Mouse (Mus musculus) midbrain, embryonic 12.5 days (tissue): ENCODE measurements around the gene Noxred1. TPM values are rescaled to one million over a fixed set of nuclear protein-coding genes. Genes with fewer than 3 reads are reported as not detected.
"Not testable (repeated sequence)": the region's sequence is repeated elsewhere in the genome, so short reads cannot be mapped to it uniquely, and the experiment has no call there.

Source experiments
- ATAC-seq: fragments of 200-750 bp; cut with Nextera tagmentation; 2 replicates; pipeline ENCODE4 v1.8.0; 2017; ENCODE audit warnings: low read depth, moderate TSS enrichment, moderate library complexity; ENCODE audit not compliant: low FRiP score
- H3K27ac ChIP-seq: fragments of 300-500 bp; sonication (generic); replicated peaks from 2 replicates; pipeline ENCODE4 v1.5.1; 2016; ENCODE audit warnings: mild to moderate bottlenecking
- H3K27me3 ChIP-seq: fragments of 300-500 bp; sonication (generic); 2 replicates; pipeline ENCODE4 v1.6.1; 2016; ENCODE audit warnings: mild to moderate bottlenecking
- H3K36me3 ChIP-seq: fragments of 300-500 bp; sonication (generic); 2 replicates; pipeline ENCODE4 v1.6.1; 2016
- H3K4me1 ChIP-seq: fragments of 300-500 bp; sonication (generic); 2 replicates; pipeline ENCODE4 v1.6.1; 2016
- H3K4me2 ChIP-seq: fragments of 300-500 bp; sonication (generic); replicated peaks from 2 replicates; pipeline ENCODE4 v1.6.1; 2016; ENCODE audit warnings: mild to moderate bottlenecking, moderate library complexity
- H3K4me3 ChIP-seq: fragments of 300-500 bp; sonication (generic); 2 replicates; pipeline ENCODE4 v1.5.1; 2016; ENCODE audit warnings: mild to moderate bottlenecking
- H3K9ac ChIP-seq: fragments of 300-500 bp; sonication (generic); replicated peaks from 2 replicates; pipeline ENCODE4 v1.6.1; 2016; ENCODE audit warnings: mild to moderate bottlenecking, moderate library complexity
- H3K9me3 ChIP-seq: fragments of 300-500 bp; sonication (generic); 2 replicates; pipeline ENCODE4 v1.6.1; 2016; ENCODE audit warnings: mild to moderate bottlenecking
- WGBS: fragments of 180-500 bp; shearing (Covaris S2); methylation state at CpG from one replicate; pipeline ENCODE4 v1.1.7; 2016; 5-methylcytosine and 5-hydroxymethylcytosine counted together
- polyA plus RNA-seq: library from polyadenylated mRNA; unstranded; fragments of >200 nt; fragmentation: Nextera tagmentation; extraction: Ambion mirVana; gene quantifications from 2 replicates; pipeline ENCODE4 v1.2.1, GENCODE M21; 2016

The Noxred1 gene
- 1.2 and 1.8 TPM in 2 replicates for polyA plus RNA-seq

DNA sequence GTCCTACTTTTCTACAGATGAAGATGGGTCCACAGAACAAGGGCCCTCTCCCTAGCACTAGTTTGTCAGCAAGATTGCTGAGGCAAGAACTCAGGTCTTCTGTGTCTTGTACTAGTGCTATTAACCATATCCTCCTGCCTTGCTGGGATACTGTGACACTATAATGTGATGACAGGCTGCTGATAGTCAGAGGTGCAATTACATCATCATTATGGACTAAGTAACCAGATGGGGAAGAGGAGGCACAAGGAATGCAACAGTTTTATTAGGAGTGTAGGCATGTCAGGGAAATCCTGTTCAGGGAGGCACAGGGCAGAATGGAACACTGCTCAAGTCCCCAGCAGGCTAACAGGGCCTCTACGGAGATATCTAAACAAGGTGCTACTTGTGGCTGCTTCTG is at the start of gene Noxred1:
Gene Noxred1, minus strand, starts transcription at position 101 of the 400 bp plus-strand sequence.
- no peaks in the 10 kb centered on the region for H3K27me3 ChIP-seq
- no peak within 1 kb of the TSS for H3K4me3 ChIP-seq
- H3K9ac ChIP-seq, result no peak within 1 kb of the TSS
- H3K27ac ChIP-seq, result no peak within 1 kb of the TSS
- H3K4me2 ChIP-seq, result no peak within 1 kb of the TSS
- H3K4me1 ChIP-seq, result no peaks in the 10 kb centered on the region
- H3K9me3 ChIP-seq, result no peaks in the 10 kb centered on the region
- peaks cover 49% of the 10 kb centered on the region for H3K36me3 ChIP-seq
- 100% methylated on average over 1 of the region's 1 CpGs for WGBS
- ATAC-seq, result no peak

DNA sequence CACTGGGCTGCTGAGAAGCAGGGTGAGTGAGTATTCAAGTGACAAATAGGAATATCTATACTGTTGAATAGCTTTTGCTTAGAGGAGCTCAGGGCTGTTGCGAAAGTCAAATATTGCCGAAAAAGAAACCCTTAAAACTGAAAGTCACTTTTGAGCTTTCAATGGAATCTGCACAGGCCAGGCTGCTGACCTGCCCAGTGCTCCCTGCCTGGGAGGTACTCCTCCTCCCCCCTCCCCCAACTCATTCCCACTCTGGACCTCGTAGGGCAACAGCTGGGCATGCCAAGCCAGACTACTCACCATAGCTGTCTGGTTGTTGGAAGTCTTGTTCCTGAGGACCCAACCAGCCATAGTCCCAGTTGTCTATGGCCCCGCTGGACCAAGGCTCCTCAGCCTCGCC is 46.2 kb upstream of the Noxred1 start:
- no peaks in the 10 kb centered on the region for H3K9me3 ChIP-seq
- H3K27ac ChIP-seq, result no peak overlapping the region
- H3K36me3 ChIP-seq, result no peaks in the 10 kb centered on the region
- 88% methylated on average over 5 of the region's 5 CpGs for WGBS
- H3K4me3 ChIP-seq, result no peak overlapping the region
- H3K4me1 ChIP-seq, result no peaks in the 10 kb centered on the region
- no peak overlapping the region for H3K9ac ChIP-seq
- no peak for ATAC-seq
- H3K4me2 ChIP-seq, result no peak overlapping the region
- H3K27me3 ChIP-seq, result peaks cover 5% of the 10 kb centered on the region

GRCm38 (mm10) chr12:87284268-87284667 is 45.7 kb upstream of the Noxred1 start:
- 79% methylated on average over 4 of the region's 4 CpGs for WGBS

GRCm38 (mm10) chr12:87283706-87284105 is 45.2 kb upstream of the Noxred1 start:
- ATAC-seq, result no peak
- WGBS, result 56% methylated on average over 7 of the region's 7 CpGs
- Histone ChIP-seq H3K4me2 (no peak overlapping the region), H3K4me3 (no peak overlapping the region), H3K27me3 (peaks cover 7% of the 10 kb centered on the region), H3K4me1 (0 out of 2 replicates have a peak, but pooled peaks cover 2% of the 10 kb centered on the region), H3K9me3 (no peaks in the 10 kb centered on the region), H3K9ac (no peak overlapping the region), H3K36me3 (no peaks in the 10 kb centered on the region), H3K27ac (no peak overlapping the region)

More at GRCm38 (mm10) chr12:87284268-87284667, 45.7 kb upstream of the Noxred1 start:
- Histone ChIP-seq H3K4me1 (no peaks in the 10 kb centered on the region), H3K27ac (no peak overlapping the region), H3K27me3 (peaks cover 7% of the 10 kb centered on the region), H3K9ac (no peak overlapping the region), H3K4me2 (no peak overlapping the region), H3K9me3 (no peaks in the 10 kb centered on the region), H3K36me3 (no peaks in the 10 kb centered on the region), H3K4me3 (no peak overlapping the region)
- ATAC-seq, result no peak

DNA sequence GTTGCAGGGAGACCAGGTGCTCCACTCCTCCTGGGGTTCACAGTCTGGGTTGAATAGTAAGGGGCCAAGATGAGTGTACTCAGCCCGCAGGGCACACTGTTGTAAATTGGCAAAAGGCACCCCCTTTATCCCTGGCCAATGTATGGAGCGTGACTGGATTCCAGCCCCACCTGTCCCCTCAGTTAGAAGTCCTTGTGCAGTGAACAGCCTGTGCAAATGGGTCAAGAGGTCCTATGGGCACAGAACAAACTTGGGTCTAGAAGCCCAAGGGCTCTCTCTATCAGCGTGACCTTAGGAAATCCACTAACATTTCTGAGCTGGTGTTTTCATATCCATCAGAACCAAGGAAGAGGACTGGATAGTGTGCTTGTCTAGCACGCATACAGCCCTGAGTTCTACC is 44.2 kb upstream of the Noxred1 start:
- Histone ChIP-seq H3K9me3 (no peaks in the 10 kb centered on the region), H3K36me3 (no peaks in the 10 kb centered on the region), H3K9ac (no peak overlapping the region), H3K4me2 (no peak overlapping the region), H3K4me1 (peaks cover 7% of the 10 kb centered on the region; the same call in 1 of the 2 replicates), H3K4me3 (no peak overlapping the region), H3K27me3 (peaks cover 7% of the 10 kb centered on the region), H3K27ac (no peak overlapping the region)
- WGBS, result 96% methylated on average over 4 of the region's 4 CpGs
- ATAC-seq, result no peak

- no peak for ATAC-seq
Measured at GRCm38 (mm10) chr12:87281766-87282165, 43.2 kb upstream of the Noxred1 start.

GRCm38 (mm10) chr12:87279879-87280278 is 41.3 kb upstream of the Noxred1 start:
- Histone ChIP-seq H3K27ac (no peak overlapping the region), H3K9ac (no peak overlapping the region), H3K9me3 (no peaks in the 10 kb centered on the region), H3K27me3 (peaks cover 7% of the 10 kb centered on the region), H3K36me3 (peaks cover 22% of the 10 kb centered on the region), H3K4me1 (peaks cover 7% of the 10 kb centered on the region; the same call in 1 of the 2 replicates), H3K4me3 (no peak overlapping the region), H3K4me2 (no peak overlapping the region)
- 32% methylated on average over 14 of the region's 14 CpGs for WGBS
- no peak for ATAC-seq

More at GRCm38 (mm10) chr12:87281766-87282165, 43.2 kb upstream of the Noxred1 start:
- Histone ChIP-seq H3K27ac (no peak overlapping the region), H3K9me3 (no peaks in the 10 kb centered on the region), H3K4me2 (no peak overlapping the region), H3K4me1 (peaks cover 7% of the 10 kb centered on the region; the same call in 1 of the 2 replicates), H3K36me3 (0 out of 2 replicates have a peak, but pooled peaks cover 3% of the 10 kb centered on the region), H3K27me3 (peaks cover 7% of the 10 kb centered on the region), H3K4me3 (no peak overlapping the region), H3K9ac (no peak overlapping the region)
- 93% methylated on average over 1 of the region's 1 CpGs for WGBS

GRCm38 (mm10) chr12:87279350-87279749 is 40.8 kb upstream of the Noxred1 start:
- H3K36me3 ChIP-seq, result peaks cover 27% of the 10 kb centered on the region
- peaks cover 7% of the 10 kb centered on the region; the same call in 1 of the 2 replicates for H3K4me1 ChIP-seq
- no peak overlapping the region for H3K4me3 ChIP-seq
- H3K9ac ChIP-seq, result no peak overlapping the region
- WGBS, result 65% methylated on average over 3 of the region's 3 CpGs
- ATAC-seq, result no peak
- H3K9me3 ChIP-seq, result no peaks in the 10 kb centered on the region
- peaks cover 7% of the 10 kb centered on the region for H3K27me3 ChIP-seq
- H3K4me2 ChIP-seq, result no peak overlapping the region
- no peak overlapping the region for H3K27ac ChIP-seq

DNA sequence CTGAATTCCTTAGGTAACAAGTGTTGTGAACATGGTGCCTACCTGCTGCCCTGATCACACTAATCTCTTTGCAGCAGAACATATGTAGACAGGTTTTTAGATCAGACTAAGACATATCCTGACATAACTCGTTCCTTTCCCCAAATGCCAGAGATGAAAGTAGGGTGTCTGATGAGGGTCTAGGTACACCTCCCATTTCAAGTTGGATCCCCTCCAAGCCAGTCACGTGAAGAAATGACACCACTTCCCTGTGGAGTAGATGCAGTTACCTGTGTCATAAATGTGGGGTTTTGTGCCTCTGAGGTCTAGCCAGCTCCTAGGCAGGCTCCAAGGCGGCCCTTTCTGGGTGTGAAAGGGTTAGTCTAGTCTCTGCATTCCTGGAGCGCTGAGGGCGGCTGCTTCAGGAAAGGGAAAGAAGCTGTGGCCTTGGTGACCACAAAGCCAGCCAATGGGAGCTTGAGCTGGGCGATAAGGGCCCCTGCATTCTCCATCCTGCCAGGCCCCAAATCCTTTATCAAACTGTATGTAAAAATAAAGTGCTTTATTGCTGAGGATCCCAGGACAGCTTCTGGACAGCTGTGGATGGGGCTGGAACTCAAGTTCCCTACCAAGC is 39.7 kb upstream of the Noxred1 start:
- 23% methylated on average over 6 of the region's 6 CpGs for WGBS

DNA sequence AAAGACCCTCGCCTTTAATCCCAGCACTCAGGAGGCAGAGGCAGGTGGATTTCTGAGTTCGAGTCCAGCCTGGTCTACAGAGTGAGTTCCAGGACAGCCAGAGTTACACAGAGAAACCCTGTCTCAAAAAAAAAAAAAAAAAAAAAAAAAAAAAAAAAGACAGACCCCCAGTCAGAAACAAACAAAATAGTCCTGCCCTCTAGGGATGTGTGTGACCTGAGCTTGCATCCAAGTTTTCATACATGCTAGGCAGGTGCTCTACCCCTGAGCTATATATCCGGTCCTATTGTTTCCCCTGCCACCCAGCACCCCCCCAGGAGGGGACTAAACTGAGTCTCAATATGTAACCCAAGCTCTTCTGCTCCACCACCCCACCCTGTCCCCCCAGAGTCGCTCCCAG is 38.7 kb upstream of the Noxred1 start:
- not testable (repeated sequence) for H3K27ac ChIP-seq, H3K4me2 ChIP-seq, H3K4me1 ChIP-seq, ATAC-seq, H3K4me3 ChIP-seq, H3K27me3 ChIP-seq, H3K9me3 ChIP-seq, H3K9ac ChIP-seq
- peaks cover 47% of the 10 kb centered on the region for H3K36me3 ChIP-seq
- WGBS, result 86% methylated on average over 4 of the region's 4 CpGs

More for the DNA sequence above, 39.7 kb upstream of the Noxred1 start:
- Histone ChIP-seq H3K27ac (no peak overlapping the region), H3K4me3 (no peak overlapping the region), H3K9ac (no peak overlapping the region), H3K36me3 (peaks cover 37% of the 10 kb centered on the region), H3K27me3 (peaks cover 7% of the 10 kb centered on the region), H3K9me3 (no peaks in the 10 kb centered on the region), H3K4me2 (no peak overlapping the region), H3K4me1 (peaks cover 7% of the 10 kb centered on the region; the same call in 1 of the 2 replicates)
- ATAC-seq, result no peak

DNA sequence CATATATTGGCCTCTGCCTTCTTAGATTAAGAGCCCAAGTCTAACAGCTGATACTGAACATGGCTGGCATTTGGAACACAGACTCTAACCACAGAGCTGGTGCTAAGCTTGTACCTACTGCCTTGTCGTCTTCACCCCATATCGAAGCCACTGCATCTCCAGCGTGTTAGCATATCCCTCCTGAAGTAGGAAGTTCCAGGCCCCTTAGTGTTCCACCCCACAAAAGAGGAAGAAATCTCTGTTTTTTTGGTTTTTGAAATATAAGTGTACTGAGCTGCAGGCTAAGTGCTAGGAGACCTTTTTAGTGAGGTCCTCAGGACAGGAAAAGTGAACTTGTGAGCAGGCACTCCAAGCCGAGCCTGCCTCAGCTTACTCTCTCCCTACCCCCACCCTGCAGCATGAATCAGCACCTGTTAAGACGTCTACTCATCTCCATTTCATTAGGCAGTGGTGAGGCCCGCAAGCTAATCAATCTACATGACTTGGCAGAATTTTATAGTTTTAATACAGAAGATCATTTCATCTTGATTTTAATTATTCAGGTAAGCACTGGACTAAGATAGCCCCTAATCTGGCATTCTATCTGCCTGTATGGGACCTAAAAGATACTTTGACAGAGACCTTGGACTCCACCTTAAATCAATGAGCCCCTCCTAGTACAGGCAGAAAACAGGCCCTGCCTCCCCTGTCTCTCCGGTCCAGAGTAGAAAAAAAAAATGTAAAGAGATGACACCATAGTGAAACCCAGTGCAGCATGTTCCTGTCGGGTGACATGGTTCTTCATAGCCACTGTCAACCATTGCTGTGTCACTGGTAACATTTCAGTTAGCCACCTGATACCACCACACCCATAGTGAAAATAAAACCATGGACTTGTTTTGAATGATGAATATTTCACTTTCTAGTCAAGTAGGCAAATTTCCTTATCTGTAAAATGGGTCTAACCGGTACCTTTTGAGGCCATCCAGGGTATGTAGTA is 36.6 kb upstream of the Noxred1 start:
- H3K36me3 ChIP-seq, result peaks cover 68% of the 10 kb centered on the region
- H3K4me2 ChIP-seq, result no peak overlapping the region
- no peak for ATAC-seq
- no peak overlapping the region for H3K4me3 ChIP-seq
- WGBS, result 88% methylated on average over 9 of the region's 9 CpGs
- no peak overlapping the region for H3K27ac ChIP-seq
- H3K9ac ChIP-seq, result no peak overlapping the region
- H3K9me3 ChIP-seq, result no peaks in the 10 kb centered on the region
- peaks cover 7% of the 10 kb centered on the region for H3K27me3 ChIP-seq
- peaks cover 7% of the 10 kb centered on the region; the same call in 1 of the 2 replicates for H3K4me1 ChIP-seq

- peak overlapping the region; percentile 89; the same call in 1 of the 2 replicates for H3K9ac ChIP-seq
- ATAC-seq, result no peak
- H3K4me1 ChIP-seq, result peaks cover 22% of the 10 kb centered on the region
- H3K4me2 ChIP-seq, result peak overlapping the region; percentile 95
- no peaks in the 10 kb centered on the region for H3K27me3 ChIP-seq
- H3K36me3 ChIP-seq, result peaks cover 45% of the 10 kb centered on the region
- 27% methylated on average over 4 of the region's 4 CpGs for WGBS
- no peak overlapping the region for H3K27ac ChIP-seq
- H3K4me3 ChIP-seq, result peak overlapping the region; percentile 57
- H3K9me3 ChIP-seq, result no peaks in the 10 kb centered on the region
Measured at GRCm38 (mm10) chr12:87267682-87268081, 29.1 kb upstream of the Noxred1 start.
